Mouse (Mus musculus) cortical plate, adult 2 months (tissue): ENCODE results near the gene Rrn3.

Source experiments
- CTCF ChIP-seq: fragments of 200-500 bp; IDR thresholded peaks from 2 replicates; pipeline ENCODE4 v1.5.1; 2011; ENCODE audit warnings: mild to moderate bottlenecking, control low read depth, low read length; ENCODE audit not compliant: insufficient read depth; ENCODE audit errors: extremely low read depth
- POLR2A ChIP-seq: fragments of 200-500 bp; IDR thresholded peaks from 2 replicates; pipeline ENCODE4 v1.6.1; 2011; ENCODE audit warnings: mild to moderate bottlenecking, low read length, control low read depth; ENCODE audit not compliant: insufficient read depth; ENCODE audit errors: extremely low read depth

GRCm38 (mm10) chr16:13825781-13826490 is 45.4 kb downstream of the Rrn3 start:
- TF ChIP-seq CTCF: no peak
- TF ChIP-seq POLR2A: no peak
